Mouse (Mus musculus) G1E (cell line): ENCODE data around the gene Tmem50a. TPM values are rescaled to one million over a fixed set of nuclear protein-coding genes. Genes with fewer than 3 reads are reported as not detected.
"Not testable (repeated sequence)": the region's sequence is repeated elsewhere in the genome, so short reads cannot be mapped to it uniquely, and the experiment has no call there.

Source experiments
- ATAC-seq: 2 replicates; pipeline ENCODE4 v1.8.0; 2016; ENCODE audit warnings: mild to moderate bottlenecking; ENCODE audit not compliant: insufficient number of reproducible peaks, poor library complexity, low FRiP score, severe bottlenecking; ENCODE audit errors: extremely low read depth
- DNase-seq: peaks from one replicate; pipeline ENCODE4 v3.0.0; 2012; ENCODE audit warnings: low spot score
- H3K27me3 ChIP-seq: 2 replicates; pipeline ENCODE4 v1.6.1; 2012; ENCODE audit warnings: mild to moderate bottlenecking, low read length, inconsistent platforms; ENCODE audit not compliant: insufficient read depth
- H3K36me3 ChIP-seq: replicated peaks from 2 replicates; pipeline ENCODE3; 2012; ENCODE audit warnings: mild to moderate bottlenecking, inconsistent platforms
- H3K4me1 ChIP-seq: 2 replicates; pipeline ENCODE4 v1.6.1; 2012; ENCODE audit warnings: low read depth, low read length, inconsistent platforms, mixed read lengths; ENCODE audit not compliant: insufficient read depth
- H3K4me3 ChIP-seq: 2 replicates; pipeline ENCODE4 v1.5.1; 2012; ENCODE audit warnings: low read depth, mild to moderate bottlenecking, inconsistent platforms, low read length, moderate library complexity, mixed read lengths
- H3K9me3 ChIP-seq: replicated peaks from 2 replicates; pipeline ENCODE4 v1.6.1; 2012; ENCODE audit warnings: inconsistent platforms
- CTCF ChIP-seq: IDR thresholded peaks from 2 replicates; pipeline ENCODE4 v1.5.1; 2012; ENCODE audit warnings: low read depth, low read length, inconsistent platforms, mixed read lengths
- GATA1 ChIP-seq: IDR thresholded peaks from 2 replicates; pipeline ENCODE4 v1.6.1; 2012; ENCODE audit warnings: borderline replicate concordance, low read length, inconsistent platforms, mixed read lengths
- GATA2 ChIP-seq: IDR thresholded peaks from 2 replicates; pipeline ENCODE4 v1.6.1; 2012; ENCODE audit warnings: low read depth, low read length, inconsistent platforms, borderline replicate concordance
- POLR2AphosphoS5 ChIP-seq: IDR thresholded peaks from 2 replicates; pipeline ENCODE4 v1.6.1; 2012; ENCODE audit warnings: low read depth, low read length, inconsistent platforms; ENCODE audit not compliant: insufficient replicate concordance
- TAL1 ChIP-seq: conservative IDR thresholded peaks from 2 replicates; pipeline ENCODE4 v1.6.1; 2012; ENCODE audit warnings: low read depth, low read length, inconsistent platforms, mixed read lengths
- polyA plus RNA-seq: library from polyadenylated mRNA; stranded (reverse); fragments of >175 nt; gene quantifications from 2 replicates; pipeline ENCODE4 v1.2.3, GENCODE M21; 2012
- total RNA-seq, 2 experiments: library from RNA; stranded (forward) in 1 of 2; stranded (reverse) in 1 of 2; fragments of 200-1000 nt in 1 of 2; fragments of >200 nt in 1 of 2; fragmentation: Nextera tagmentation in 1 of 2; gene quantifications; 2 replicates each; pipeline ENCODE4 v1.2.3; 2014 to 2017

The Tmem50a gene
- total and polyA plus RNA-seq, 3 experiments = 10.3 to 218 (median 174) TPM

DNA sequence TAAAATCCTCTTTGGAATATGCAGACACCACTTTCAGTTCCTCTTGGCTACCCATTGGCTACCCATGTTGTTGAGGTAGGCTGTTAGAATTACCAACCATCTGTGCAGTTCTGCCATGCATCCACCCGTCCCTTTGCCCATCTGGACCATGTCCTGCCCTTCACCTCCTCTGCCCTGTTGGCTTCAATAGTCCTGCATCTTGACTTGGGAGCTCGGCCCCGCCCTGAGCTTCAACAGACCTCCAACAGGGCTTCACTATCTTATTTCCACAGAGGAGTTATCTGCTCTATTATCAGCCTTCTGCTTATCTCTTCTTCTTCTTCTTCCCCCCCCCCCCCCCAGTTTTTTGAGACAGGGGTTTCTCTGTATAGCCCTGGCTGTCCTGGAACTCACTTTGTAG, 2.4 kb upstream of the Tmem50a start:
- TF ChIP-seq GATA2 (no peak), GATA1 (no peak), CTCF (no peak), TAL1 (peak; percentile 70), POLR2AphosphoS5 (no peak)
- Histone ChIP-seq H3K9me3 (no peaks in the 10 kb centered on the region), H3K36me3 (peaks cover 10% of the 10 kb centered on the region), H3K4me1 (peaks cover 70% of the 10 kb centered on the region), H3K4me3 (peak overlapping the region; percentile 30; the same call in 1 of the 2 replicates), H3K27me3 (no peaks in the 10 kb centered on the region)
- ATAC-seq (peak; percentile 64), DNase-seq (peak; percentile 43)

DNA sequence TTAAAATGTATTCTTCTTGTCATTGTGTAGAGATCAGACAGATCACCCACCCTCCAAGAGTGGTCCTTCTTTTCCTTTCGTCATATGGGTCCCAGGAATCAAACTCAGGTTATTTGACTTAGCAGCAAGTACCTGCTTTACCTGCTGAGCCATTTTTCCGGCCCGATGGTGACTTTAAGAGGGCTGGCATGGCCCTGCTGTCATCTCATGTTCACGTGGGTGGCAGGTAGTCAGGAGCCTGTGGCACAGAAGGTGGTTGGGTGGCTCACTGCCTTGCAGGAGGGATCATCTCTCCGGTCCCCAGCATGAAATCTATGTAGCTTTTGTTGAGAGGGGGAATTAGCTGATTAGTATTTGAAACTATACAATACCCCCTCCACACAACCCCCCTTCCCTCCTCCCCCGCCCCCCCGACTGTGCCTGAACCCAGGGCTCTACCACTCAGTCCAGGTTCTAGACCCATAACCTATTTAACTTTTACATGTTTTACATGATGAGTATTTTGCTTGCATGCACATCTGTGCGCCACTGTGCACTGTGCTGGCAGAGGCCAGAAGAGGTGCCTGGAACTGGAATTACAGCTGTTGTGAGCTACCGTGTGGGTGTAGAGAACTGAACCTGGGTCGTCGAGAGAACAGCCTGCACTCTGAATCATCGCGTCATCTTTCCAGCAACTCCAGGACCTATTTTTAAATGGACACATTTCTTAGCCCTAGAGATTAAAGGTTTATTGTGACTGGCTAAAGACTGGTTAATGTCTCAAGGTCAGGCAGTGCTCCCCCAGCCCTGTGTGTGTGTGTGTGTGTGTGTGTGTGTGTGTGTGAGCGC, 613 bp upstream of the Tmem50a start:
- no peaks in the 10 kb centered on the region for H3K27me3 ChIP-seq
- H3K4me3 ChIP-seq = peak overlapping the region; percentile 89; the same call in 1 of the 2 replicates
- no peaks in the 10 kb centered on the region for H3K9me3 ChIP-seq
- peaks cover 63% of the 10 kb centered on the region for H3K4me1 ChIP-seq
- no peak for ATAC-seq
- peaks cover 22% of the 10 kb centered on the region for H3K36me3 ChIP-seq
- no peak for DNase-seq
- TF ChIP-seq GATA2 (no peak), POLR2AphosphoS5 (no peak), CTCF (no peak), TAL1 (no peak), GATA1 (no peak)

DNA sequence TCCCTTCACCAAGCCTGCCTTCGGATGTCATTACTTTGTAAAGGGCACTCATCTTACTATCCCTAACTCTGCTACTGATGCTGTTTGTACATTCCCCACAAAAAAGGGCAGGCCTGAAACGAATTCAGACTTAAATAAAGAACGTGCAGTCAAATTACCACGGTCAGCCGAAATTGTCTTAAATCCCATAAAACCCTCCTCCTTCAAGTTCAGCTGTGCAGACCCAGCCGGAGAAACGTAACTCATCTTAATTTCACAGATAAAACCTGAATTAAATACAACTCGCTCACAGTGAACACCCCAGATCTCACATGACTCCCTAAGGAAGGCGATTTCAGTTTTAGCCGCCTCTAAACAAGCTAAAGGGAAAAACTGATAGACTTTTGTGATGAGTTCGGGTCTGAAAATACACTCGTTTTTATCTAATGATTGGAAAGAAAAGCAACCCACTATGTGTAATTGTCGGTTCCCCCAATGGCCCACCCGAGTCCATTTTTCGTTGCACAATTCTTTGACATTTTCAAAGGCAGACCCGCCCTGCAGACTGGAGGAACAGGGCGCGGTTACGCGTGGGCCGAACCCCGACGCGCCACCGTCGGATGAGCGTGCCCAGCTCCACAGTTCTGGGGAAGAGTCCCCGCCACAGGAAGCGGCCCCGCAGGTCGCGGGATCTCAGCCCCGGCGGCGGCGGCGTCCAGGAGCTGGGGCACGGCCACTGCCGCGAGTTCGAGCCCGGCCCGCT, 531 bp downstream of the Tmem50a start:
- ATAC-seq = no peak
- TF ChIP-seq POLR2AphosphoS5 (no peak), GATA1 (no peak), CTCF (no peak), TAL1 (no peak), GATA2 (no peak)
- peaks cover 56% of the 10 kb centered on the region for H3K4me1 ChIP-seq

DNA sequence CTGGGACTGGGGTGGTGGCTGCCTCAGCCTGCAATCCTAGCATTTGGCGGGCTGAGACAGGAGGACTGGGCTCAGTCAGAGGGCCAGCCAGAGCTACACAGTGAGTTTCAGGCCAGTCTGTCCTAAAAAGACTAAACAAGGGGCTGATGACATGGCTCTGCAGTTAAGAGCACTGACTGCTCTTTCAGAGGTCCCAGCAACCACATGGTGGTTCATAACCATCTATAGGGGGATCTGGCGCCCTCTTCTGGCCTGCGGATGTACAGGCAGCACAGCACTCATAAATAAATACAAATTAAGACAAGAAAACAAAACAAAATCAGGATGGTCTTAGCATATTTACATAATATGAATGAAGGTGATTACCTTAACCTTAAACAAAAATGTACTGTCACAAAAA, 1.4 kb downstream of the Tmem50a start:
- ATAC-seq = no peak
- TF ChIP-seq POLR2AphosphoS5 (no peak), CTCF (peak; percentile 90), TAL1 (no peak), GATA2 (no peak), GATA1 (no peak)
- Histone ChIP-seq H3K4me3 (peak overlapping the region; percentile 66; the same call in 1 of the 2 replicates), H3K36me3 (peaks cover 39% of the 10 kb centered on the region), H3K27me3 (no peaks in the 10 kb centered on the region), H3K9me3 (no peaks in the 10 kb centered on the region), H3K4me1 (peaks cover 57% of the 10 kb centered on the region)
- DNase-seq = no peak

More for the DNA sequence above, 531 bp downstream of the Tmem50a start:
- peaks cover 31% of the 10 kb centered on the region for H3K36me3 ChIP-seq
- DNase-seq = no peak
- H3K27me3 ChIP-seq = no peaks in the 10 kb centered on the region
- no peaks in the 10 kb centered on the region for H3K9me3 ChIP-seq
- peak overlapping the region; percentile 89 for H3K4me3 ChIP-seq

DNA sequence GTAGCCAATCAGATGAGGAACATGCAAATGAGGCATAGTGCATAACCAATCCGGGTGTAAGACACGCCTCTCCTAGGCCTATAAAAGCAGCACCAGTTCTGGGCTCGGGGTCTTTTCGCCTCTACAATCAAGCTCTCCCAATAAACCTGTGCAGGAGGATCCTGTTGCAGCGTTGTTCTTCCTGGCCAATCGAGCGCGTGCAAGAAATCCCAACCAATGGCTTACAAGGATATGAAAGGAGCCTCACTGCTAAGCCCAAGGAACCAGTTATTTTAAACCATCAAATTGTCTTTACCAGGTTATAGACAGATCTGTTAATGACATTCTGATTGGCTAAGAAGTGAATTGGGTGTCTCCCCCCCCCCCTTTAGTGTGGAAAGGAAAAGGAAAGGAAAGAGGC, 3.4 kb downstream of the Tmem50a start:
- ATAC-seq, DNase-seq, H3K27me3 ChIP-seq, H3K4me3 ChIP-seq, H3K9me3 ChIP-seq: not testable (repeated sequence)
- Histone ChIP-seq H3K36me3 (peaks cover 60% of the 10 kb centered on the region), H3K4me1 (peaks cover 48% of the 10 kb centered on the region)

DNA sequence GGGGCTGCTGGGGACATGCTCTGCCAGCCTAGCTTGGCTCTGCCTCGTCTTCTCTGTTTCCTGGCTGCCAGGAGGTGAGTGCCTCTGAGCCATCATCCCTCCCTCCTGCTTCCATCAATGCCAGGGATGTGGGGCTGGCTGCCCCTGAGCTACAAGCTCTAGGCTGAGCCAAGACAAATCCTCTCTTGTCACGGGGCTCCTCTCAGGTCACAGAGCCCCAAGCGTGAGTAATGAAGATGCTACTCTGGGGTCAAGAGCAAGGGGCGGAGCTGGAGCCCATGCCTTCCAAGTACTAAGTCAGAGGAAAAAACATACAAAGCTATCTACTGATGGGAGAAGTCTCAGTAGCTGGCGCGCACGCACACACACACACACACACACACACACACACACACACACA, 11.8 kb downstream of the Tmem50a start:
- ATAC-seq (no peak), DNase-seq (no peak)
- no peak for TF ChIP-seq POLR2AphosphoS5
- no peak for TF ChIP-seq TAL1
- peaks cover 14% of the 10 kb centered on the region; the same call in 1 of the 2 replicates for H3K4me1 ChIP-seq
- no peaks in the 10 kb centered on the region for H3K27me3 ChIP-seq
- H3K36me3 ChIP-seq = peaks cover 99% of the 10 kb centered on the region
- H3K9me3 ChIP-seq = no peaks in the 10 kb centered on the region
- H3K4me3 ChIP-seq = no peak overlapping the region
